Mouse (Mus musculus) brain, embryonic 14.5 days (tissue): ENCODE results near the gene Arrdc5.

Experiments
- CTCF ChIP-seq: fragments of 200-500 bp; IDR thresholded peaks from 2 replicates; pipeline ENCODE4 v1.5.1; 2012; ENCODE audit warnings: inconsistent platforms, mild to moderate bottlenecking, moderate library complexity, borderline replicate concordance; ENCODE audit not compliant: insufficient read depth, insufficient read length; ENCODE audit errors: extremely low read depth
- POLR2A ChIP-seq: fragments of 200-500 bp; IDR thresholded peaks from 2 replicates; pipeline ENCODE4 v1.6.1; 2012; ENCODE audit warnings: mild to moderate bottlenecking, inconsistent platforms, borderline replicate concordance; ENCODE audit not compliant: poor library complexity, insufficient read depth, insufficient read length, severe bottlenecking; ENCODE audit errors: extremely low read depth

DNA sequence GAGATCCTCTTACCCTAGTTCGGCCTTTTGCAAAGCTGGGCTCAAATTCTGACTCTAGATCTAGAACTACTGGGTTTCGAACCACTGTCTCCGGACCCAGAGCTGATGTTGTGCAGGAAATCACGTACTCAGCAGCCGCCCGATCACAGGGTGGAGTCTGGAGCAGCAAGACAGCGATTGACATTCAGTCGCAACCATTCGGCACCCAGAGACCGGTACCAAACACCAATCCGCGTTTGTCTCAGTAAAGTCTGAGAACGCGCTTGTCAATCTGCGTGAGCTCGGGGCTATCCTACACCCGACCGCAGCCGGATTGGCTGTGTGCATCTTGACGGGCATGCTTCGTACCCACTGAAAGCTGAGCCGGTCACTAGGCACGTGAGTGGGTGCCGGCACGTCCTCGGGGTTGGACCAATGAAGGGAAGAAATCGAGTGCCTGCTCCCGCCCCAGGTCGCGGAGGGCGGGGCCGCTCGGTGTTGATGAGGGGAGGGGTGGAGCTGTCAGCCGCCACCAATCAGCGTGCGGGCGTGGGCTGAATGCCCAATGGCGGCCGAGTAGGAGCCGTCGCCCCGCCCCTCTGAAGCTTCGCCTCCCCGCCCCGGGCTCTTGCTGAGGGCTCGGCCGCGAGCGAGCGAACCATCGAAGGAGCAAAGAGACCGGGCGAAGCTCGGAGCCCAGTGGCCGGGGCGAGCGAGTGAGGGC is 25.5 kb upstream of the Arrdc5 start, which contains the start of gene Kdm4b:
- no peak for TF ChIP-seq CTCF
- TF ChIP-seq POLR2A = peak; percentile 91
